Mouse (Mus musculus): ENCODE data around the gene Gm42420. TPM values are rescaled to one million over a fixed set of nuclear protein-coding genes. Genes with fewer than 3 reads are reported as not detected.
A peak's percentile ranks its signal among the peaks of the same experiment; 100 is the strongest.

Gm42420 gene
- polyA plus RNA-seq, 1 experiment from 2014 or later, result 0.43 TPM

GRCm38 (mm10) chr6:39562166-39563015, 23.2 kb upstream of the Gm42420 start:
- WGBS, result 16% methylated on average over 23 of the region's 23 CpGs
- Histone ChIP-seq H3K9me3 (replicated peaks; ENCODE audit: control insufficient read depth, low read length) (no peaks in the 10 kb centered on the region), H3K4me2 (ENCODE audit: low read depth, low read length) (peak overlapping the region; percentile 44), H3K4me1 (ENCODE audit: control insufficient read depth, insufficient read depth, low read length) (no peaks in the 10 kb centered on the region; the same call in 1 of the 2 replicates), H3K27me3 (ENCODE audit: control insufficient read depth, insufficient read depth, low read length) (no peaks in the 10 kb centered on the region), H3K36me3 (ENCODE audit: control insufficient read depth, insufficient read depth, low read length) (no peaks in the 10 kb centered on the region), H3K27ac (ENCODE audit: low read length) (no peak overlapping the region), H3K4me3 (replicated peaks; ENCODE audit: low read length) (peak overlapping the region; percentile 18), H3K9ac (ENCODE audit: low read length) (peak overlapping the region; percentile 30)
- peak; percentile 68; the same call in 1 of the 2 replicates for ATAC-seq (ENCODE audit: insufficient read depth, low FRiP score)

GRCm38 (mm10) chr6:39567528-39567927, 18.0 kb upstream of the Gm42420 start:
- no peak overlapping the region for H3K4me2 ChIP-seq (ENCODE audit: low read depth, low read length)
- 11% methylated on average over 5 of the region's 5 CpGs for WGBS
- H3K27ac ChIP-seq (ENCODE audit: low read length), result no peak overlapping the region
- no peaks in the 10 kb centered on the region for H3K9me3 ChIP-seq (replicated peaks; ENCODE audit: control insufficient read depth, low read length)
- no peaks in the 10 kb centered on the region for H3K4me1 ChIP-seq (ENCODE audit: control insufficient read depth, insufficient read depth, low read length)
- H3K4me3 ChIP-seq (replicated peaks; ENCODE audit: low read length), result no peak overlapping the region
- no peaks in the 10 kb centered on the region for H3K36me3 ChIP-seq (ENCODE audit: control insufficient read depth, insufficient read depth, low read length)
- H3K27me3 ChIP-seq (ENCODE audit: control insufficient read depth, insufficient read depth, low read length), result no peaks in the 10 kb centered on the region
- no peak overlapping the region for H3K9ac ChIP-seq (ENCODE audit: low read length)
- no peak for ATAC-seq (ENCODE audit: insufficient read depth, low FRiP score)

DNA sequence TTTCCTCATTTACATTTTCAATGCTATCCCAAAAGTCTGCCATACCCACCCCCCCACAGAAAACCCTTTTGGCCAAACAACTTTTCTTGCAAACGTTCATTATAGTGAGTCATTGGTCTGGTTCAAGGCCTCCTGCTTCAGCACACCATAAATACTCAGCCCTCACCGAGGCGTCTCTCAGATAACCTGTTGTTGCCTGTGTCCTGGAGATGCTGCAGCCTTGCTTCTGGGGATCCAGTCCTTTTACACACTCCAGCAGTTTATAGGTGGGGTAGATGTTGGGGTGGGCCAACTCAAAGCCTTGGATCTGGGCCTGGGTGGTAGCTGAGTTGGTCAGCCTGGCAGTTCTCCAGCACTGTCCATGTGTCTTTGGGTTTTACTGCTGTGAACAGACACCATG, 15.1 kb upstream of the Gm42420 start:
- no peaks in the 10 kb centered on the region for H3K36me3 ChIP-seq (ENCODE audit: control insufficient read depth, insufficient read depth, low read length)
- no peaks in the 10 kb centered on the region for H3K9me3 ChIP-seq (replicated peaks; ENCODE audit: control insufficient read depth, low read length)
- H3K27me3 ChIP-seq (ENCODE audit: control insufficient read depth, insufficient read depth, low read length), result no peaks in the 10 kb centered on the region
- H3K4me2 ChIP-seq (ENCODE audit: low read depth, low read length), result no peak overlapping the region
- H3K4me1 ChIP-seq (ENCODE audit: control insufficient read depth, insufficient read depth, low read length), result peaks cover 11% of the 10 kb centered on the region
- ATAC-seq (ENCODE audit: insufficient read depth, low FRiP score), result no peak
- no peak overlapping the region for H3K9ac ChIP-seq (ENCODE audit: low read length)
- H3K27ac ChIP-seq (ENCODE audit: low read length), result no peak overlapping the region
- 65% methylated on average over 3 of the region's 3 CpGs for WGBS
- no peak overlapping the region for H3K4me3 ChIP-seq (replicated peaks; ENCODE audit: low read length)

- H3K9me3 ChIP-seq (replicated peaks; ENCODE audit: control insufficient read depth, low read length), result no peaks in the 10 kb centered on the region
- H3K27ac ChIP-seq (ENCODE audit: low read length), result peak within 1 kb of the TSS; percentile 87
- peaks cover 11% of the 10 kb centered on the region for H3K4me1 ChIP-seq (ENCODE audit: control insufficient read depth, insufficient read depth, low read length)
- ATAC-seq (ENCODE audit: insufficient read depth, low FRiP score), result peak; percentile 93
- peak within 1 kb of the TSS; percentile 82 for H3K4me3 ChIP-seq (replicated peaks; ENCODE audit: low read length)
- H3K9ac ChIP-seq (ENCODE audit: low read length), result peak within 1 kb of the TSS; percentile 94
- no peaks in the 10 kb centered on the region for H3K27me3 ChIP-seq (ENCODE audit: control insufficient read depth, insufficient read depth, low read length)
- peaks cover 2% of the 10 kb centered on the region; the same call in 1 of the 2 replicates for H3K36me3 ChIP-seq (ENCODE audit: control insufficient read depth, insufficient read depth, low read length)
- H3K4me2 ChIP-seq (ENCODE audit: low read depth, low read length), result peak within 1 kb of the TSS; percentile 69
- under 1% methylated on average over 49 of the region's 49 CpGs for WGBS
Observed at GRCm38 (mm10) chr6:39573791-39574554, 11.6 kb upstream of the Gm42420 start, which contains the start of gene Adck2. TSS of gene Adck2 (plus strand) at chr6:39573873.

DNA sequence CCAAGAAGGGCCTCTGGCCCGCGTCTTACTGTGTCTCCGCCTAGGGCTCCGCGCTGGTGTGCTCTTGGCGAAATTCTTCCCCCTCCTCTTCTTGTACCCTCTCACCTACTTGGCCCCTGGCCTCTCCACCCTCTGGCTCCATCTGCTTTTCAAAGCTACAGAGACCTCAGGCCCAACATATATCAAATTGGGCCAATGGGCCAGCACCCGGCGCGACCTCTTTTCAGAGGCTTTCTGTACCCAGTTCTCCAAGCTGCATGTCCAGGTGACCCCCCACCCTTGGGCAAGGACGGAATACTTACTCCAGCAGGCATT, 11.0 kb upstream of the Gm42420 start:
- WGBS, result 23% methylated on average over 10 of the region's 10 CpGs

DNA sequence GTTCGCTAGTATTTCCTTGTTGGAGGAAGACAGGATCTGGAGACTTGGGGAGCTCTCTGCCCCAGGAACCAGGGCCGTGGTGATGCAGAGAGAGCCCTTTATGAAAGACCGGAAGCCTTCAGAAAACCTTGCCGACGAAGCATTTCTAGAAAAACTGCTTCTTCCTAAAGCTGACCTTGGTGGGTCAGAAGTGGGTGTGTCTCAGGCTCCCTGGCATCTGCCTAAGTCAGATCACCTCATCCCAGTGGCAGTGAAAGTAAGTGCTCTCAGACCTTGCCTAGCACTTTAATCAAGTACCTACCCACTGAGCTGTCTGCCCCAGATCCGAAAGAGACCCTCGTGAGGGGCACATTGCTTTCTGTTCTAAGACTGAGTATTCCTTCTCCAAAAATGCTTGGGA, 10.6 kb upstream of the Gm42420 start:
- no peaks in the 10 kb centered on the region for H3K27me3 ChIP-seq (ENCODE audit: control insufficient read depth, insufficient read depth, low read length)
- WGBS, result 68% methylated on average over 7 of the region's 7 CpGs
- peak overlapping the region; percentile 94 for H3K9ac ChIP-seq (ENCODE audit: low read length)
- no peak overlapping the region for H3K27ac ChIP-seq (ENCODE audit: low read length)
- no peaks in the 10 kb centered on the region for H3K9me3 ChIP-seq (replicated peaks; ENCODE audit: control insufficient read depth, low read length)
- H3K4me2 ChIP-seq (ENCODE audit: low read depth, low read length), result peak overlapping the region; percentile 69
- peaks cover 2% of the 10 kb centered on the region; the same call in 1 of the 2 replicates for H3K36me3 ChIP-seq (ENCODE audit: control insufficient read depth, insufficient read depth, low read length)
- H3K4me3 ChIP-seq (replicated peaks; ENCODE audit: low read length), result peak overlapping the region; percentile 82
- ATAC-seq (ENCODE audit: insufficient read depth, low FRiP score), result no peak
- peaks cover 11% of the 10 kb centered on the region for H3K4me1 ChIP-seq (ENCODE audit: control insufficient read depth, insufficient read depth, low read length)

More for the DNA sequence above, 11.0 kb upstream of the Gm42420 start:
- peaks cover 2% of the 10 kb centered on the region; the same call in 1 of the 2 replicates for H3K36me3 ChIP-seq (ENCODE audit: control insufficient read depth, insufficient read depth, low read length)
- H3K4me1 ChIP-seq (ENCODE audit: control insufficient read depth, insufficient read depth, low read length), result peaks cover 11% of the 10 kb centered on the region
- H3K27me3 ChIP-seq (ENCODE audit: control insufficient read depth, insufficient read depth, low read length), result no peaks in the 10 kb centered on the region
- no peaks in the 10 kb centered on the region for H3K9me3 ChIP-seq (replicated peaks; ENCODE audit: control insufficient read depth, low read length)
- peak overlapping the region; percentile 69 for H3K4me2 ChIP-seq (ENCODE audit: low read depth, low read length)
- peak overlapping the region; percentile 94 for H3K9ac ChIP-seq (ENCODE audit: low read length)
- H3K4me3 ChIP-seq (replicated peaks; ENCODE audit: low read length), result peak overlapping the region; percentile 82
- peak overlapping the region; percentile 87; the same call in 1 of the 2 replicates for H3K27ac ChIP-seq (ENCODE audit: low read length)
- ATAC-seq (ENCODE audit: insufficient read depth, low FRiP score), result no peak; the same call in 1 of the 2 replicates

GRCm38 (mm10) chr6:39579552-39579951, 6.0 kb upstream of the Gm42420 start:
- 84% methylated on average over 7 of the region's 7 CpGs for WGBS
- ATAC-seq (ENCODE audit: insufficient read depth, low FRiP score), result no peak
- peaks cover 6% of the 10 kb centered on the region for H3K4me1 ChIP-seq (ENCODE audit: control insufficient read depth, insufficient read depth, low read length)
- H3K27ac ChIP-seq (ENCODE audit: low read length), result no peak overlapping the region
- no peak overlapping the region for H3K4me2 ChIP-seq (ENCODE audit: low read depth, low read length)
- peaks cover 2% of the 10 kb centered on the region for H3K36me3 ChIP-seq (ENCODE audit: control insufficient read depth, insufficient read depth, low read length)
- H3K4me3 ChIP-seq (replicated peaks; ENCODE audit: low read length), result no peak overlapping the region
- H3K9me3 ChIP-seq (replicated peaks; ENCODE audit: control insufficient read depth, low read length), result no peaks in the 10 kb centered on the region
- H3K9ac ChIP-seq (ENCODE audit: low read length), result no peak overlapping the region
- no peaks in the 10 kb centered on the region for H3K27me3 ChIP-seq (ENCODE audit: control insufficient read depth, insufficient read depth, low read length)

- Histone ChIP-seq H3K4me3 (replicated peaks; ENCODE audit: low read length) (no peak overlapping the region), H3K4me1 (ENCODE audit: control insufficient read depth, insufficient read depth, low read length) (no peaks in the 10 kb centered on the region), H3K27ac (ENCODE audit: low read length) (no peak overlapping the region), H3K9ac (ENCODE audit: low read length) (no peak overlapping the region), H3K4me2 (ENCODE audit: low read depth, low read length) (no peak overlapping the region), H3K9me3 (replicated peaks; ENCODE audit: control insufficient read depth, low read length) (no peaks in the 10 kb centered on the region), H3K36me3 (ENCODE audit: control insufficient read depth, insufficient read depth, low read length) (peaks cover 2% of the 10 kb centered on the region), H3K27me3 (ENCODE audit: control insufficient read depth, insufficient read depth, low read length) (no peaks in the 10 kb centered on the region)
- ATAC-seq (ENCODE audit: insufficient read depth, low FRiP score), result no peak
- 69% methylated on average over 2 of the region's 2 CpGs for WGBS
Observed at GRCm38 (mm10) chr6:39580558-39580957, 5.0 kb upstream of the Gm42420 start.
